In genomic region chr9:43863609-43864397, GRCm38 (mm10) we compare ENCODE assay signal across 8 mouse cellular contexts.
A peak's percentile ranks its signal among the peaks of the same experiment; 100 is the strongest.
DNase-seq lines count a peak whose midpoint lies in the region; ATAC-seq and TF ChIP-seq lines count a peak whose summit lies in the region.

No protein-coding gene starts in this region.

- peak; percentile 82 for ATAC-seq in embryonic facial prominence, embryonic 11.5 days (replicated peaks; ENCODE audit: insufficient number of reproducible peaks, low FRiP score, low TSS enrichment, low read depth)
- peak; percentile 69 for ATAC-seq in heart, embryonic 16.5 days (replicated peaks; ENCODE audit: extremely low read depth, insufficient read depth, low FRiP score)
- no peak for ATAC-seq in megakaryocyte-erythroid progenitor cell, adult 5-6 weeks (replicated peaks; ENCODE audit: low FRiP score, low TSS enrichment, poor library complexity, severe bottlenecking)

- peak overlapping the region; percentile 41 for H3K4me2 ChIP-seq in embryonic facial prominence, embryonic 11.5 days (ENCODE audit: low read depth, low read length)
- peak overlapping the region; percentile 65 for H3K4me2 ChIP-seq in heart, embryonic 16.5 days (ENCODE audit: low read depth, low read length)

- WGBS in embryonic facial prominence, embryonic 11.5 days, result 1% methylated on average over 30 of the region's 30 CpGs
- 4% methylated on average over 30 of the region's 30 CpGs for WGBS in heart, embryonic 16.5 days

- no peaks in the 10 kb centered on the region for H3K36me3 ChIP-seq in embryonic facial prominence, embryonic 11.5 days (replicated peaks; ENCODE audit: control insufficient read depth, insufficient read depth, low read depth, low read length)
- H3K36me3 ChIP-seq in heart, embryonic 16.5 days (ENCODE audit: control insufficient read depth, insufficient read depth), result no peaks in the 10 kb centered on the region

- H3K27me3 ChIP-seq in embryonic facial prominence, embryonic 11.5 days (ENCODE audit: control insufficient read depth, insufficient read depth, low read length), result peaks cover 9% of the 10 kb centered on the region; the same call in 1 of the 2 replicates
- H3K27me3 ChIP-seq in heart, embryonic 16.5 days (ENCODE audit: control insufficient read depth, insufficient read depth, low read length), result peaks cover 36% of the 10 kb centered on the region

- intact Hi-C loops in left cerebral cortex, adult 2 months (cut with DNase I), result no loop called here
- intact Hi-C loops in left cerebral cortex, postnatal 25 days (cut with DNase I), result no loop called here

- DNase-seq in left cerebral cortex, adult 2 months (ENCODE audit: extremely low spot score in 1 of 2, low spot score in 2 of 2), result peak; percentile 20 to 45
- DNase-seq in left cerebral cortex, postnatal 25 days (ENCODE audit: low spot score in 2 of 2), result no peak
- peak; percentile 50 for DNase-seq in embryonic facial prominence, embryonic 11.5 days (ENCODE audit: low spot score)
- peak; percentile 51 for DNase-seq in kidney, postnatal 10 days
- peak; percentile 8 to 33 for DNase-seq in lung, postnatal 4 days
- no peak for DNase-seq in testis, postnatal 14 days (ENCODE audit: low spot score)

- H3K4me1 ChIP-seq in embryonic facial prominence, embryonic 11.5 days (ENCODE audit: control insufficient read depth, insufficient read depth, low read length), result peaks cover 2% of the 10 kb centered on the region; the same call in 1 of the 2 replicates
- peaks cover 13% of the 10 kb centered on the region; the same call in 1 of the 2 replicates for H3K4me1 ChIP-seq in heart, embryonic 16.5 days (ENCODE audit: control insufficient read depth, insufficient read depth, low read length)

- H3K9ac ChIP-seq in embryonic facial prominence, embryonic 11.5 days (replicated peaks; ENCODE audit: low read length), result peak overlapping the region; percentile 25; the same call in 1 of the 2 replicates
- H3K9ac ChIP-seq in heart, embryonic 16.5 days (ENCODE audit: low read length), result peak overlapping the region; percentile 49; the same call in 1 of the 2 replicates

- peak overlapping the region; percentile 24 for H3K4me3 ChIP-seq in left cerebral cortex, adult 2 months
- peak overlapping the region; percentile 10; the same call in 1 of the 2 replicates for H3K4me3 ChIP-seq in embryonic facial prominence, embryonic 11.5 days (ENCODE audit: low read depth, low read length)
- peak overlapping the region; percentile 41 for H3K4me3 ChIP-seq in heart, embryonic 16.5 days (ENCODE audit: low read length)

- no peak for TF ChIP-seq CTCF in left cerebral cortex, adult 2 months (IDR thresholded peaks at IDR 0.05)

- no peak overlapping the region for H3K27ac ChIP-seq in left cerebral cortex, adult 2 months
- H3K27ac ChIP-seq in embryonic facial prominence, embryonic 11.5 days (replicated peaks; ENCODE audit: low read depth, low read length), result no peak overlapping the region
- no peak overlapping the region for H3K27ac ChIP-seq in heart, embryonic 16.5 days (ENCODE audit: low read length)

- no peaks in the 10 kb centered on the region for H3K9me3 ChIP-seq in embryonic facial prominence, embryonic 11.5 days (replicated peaks; ENCODE audit: control insufficient read depth, low read length)
- H3K9me3 ChIP-seq in heart, embryonic 16.5 days (replicated peaks; ENCODE audit: control insufficient read depth, low read length), result no peaks in the 10 kb centered on the region

Comparison
In these comparisons a context has a peak if more than half of its experiments do, and no peak if none do; other contexts are left out.
1. DNase-seq: peak in left cerebral cortex, adult 2 months (2 of 2), embryonic facial prominence, embryonic 11.5 days (single experiment), kidney, postnatal 10 days (single experiment) and lung, postnatal 4 days (2 of 2); none in left cerebral cortex, postnatal 25 days (0 of 2) and testis, postnatal 14 days (single experiment).
2. Peak in every context shown above with its lines, with median percentiles within 50 percentile points of each other: H3K4me3 ChIP-seq.